Mouse (Mus musculus) regulatory T cell (primary cell): Measurements from ENCODE around the gene Fkbp14.

Experiments
- in situ Hi-C: fragments of 300-600 bp; cut with MboI, MseI; formaldehyde crosslinking; loops from one replicate; pipeline ENCODE4 v1.15.1; 2025; ENCODE audit warnings: high pct_unique_total_duplicates

Fkbp14 gene

GRCm38 (mm10) chr6:54548314-54549019 lies 48.6 kb downstream of the Fkbp14 start:
- in situ Hi-C loops: no loop called here

GRCm38 (mm10) chr6:54543646-54544045 lies 53.5 kb downstream of the Fkbp14 start:
- in situ Hi-C loops: no loop called here

- in situ Hi-C loops: no loop called here
These were observed 54.3 kb downstream of the Fkbp14 start for GRCm38 (mm10) chr6:54542836-54543235.

- in situ Hi-C loops: no loop called here
These were observed 56.7 kb downstream of the Fkbp14 start for GRCm38 (mm10) chr6:54540252-54540887.

GRCm38 (mm10) chr6:54539396-54539795 lies 57.7 kb downstream of the Fkbp14 start:
- in situ Hi-C loops: loop anchor here (10.0 kb wide), 1 partner anchor 615 kb away; no protein-coding TSS in a partner anchor

- in situ Hi-C loops: loop anchor here (10.0 kb wide), 1 partner anchor 616 kb away; no protein-coding TSS in a partner anchor
These were observed 58.3 kb downstream of the Fkbp14 start for GRCm38 (mm10) chr6:54538773-54539173.

GRCm38 (mm10) chr6:54537053-54537452 lies 60.1 kb downstream of the Fkbp14 start:
- in situ Hi-C loops: loop anchor here (10.0 kb wide), 1 partner anchor 618 kb away; no protein-coding TSS in a partner anchor

- in situ Hi-C loops: loop anchor here (10.0 kb wide), 1 partner anchor 619 kb away; no protein-coding TSS in a partner anchor
These were observed 61.6 kb downstream of the Fkbp14 start for GRCm38 (mm10) chr6:54535485-54535884.

GRCm38 (mm10) chr6:54531048-54531481 lies 66.0 kb downstream of the Fkbp14 start:
- in situ Hi-C loops: loop anchor here (10.0 kb wide), 1 partner anchor 624 kb away; no protein-coding TSS in a partner anchor

- in situ Hi-C loops: loop anchor here (10.0 kb wide), 1 partner anchor 625 kb away; no protein-coding TSS in a partner anchor
These were observed 66.9 kb downstream of the Fkbp14 start for GRCm38 (mm10) chr6:54530182-54530581.

- in situ Hi-C loops: no loop called here
These were observed 68.4 kb downstream of the Fkbp14 start for GRCm38 (mm10) chr6:54528666-54529065.
